Mouse (Mus musculus) C2C12 (cell line): ENCODE data around the gene Gtf3c1.

Experiments used
- CEBPB ChIP-seq: IDR thresholded peaks from one replicate; pipeline ENCODE4 v1.6.1; 2011; ENCODE audit warnings: low read depth, mild to moderate bottlenecking, control low read depth, moderate library complexity
- CTCF ChIP-seq: IDR thresholded peaks from one replicate; pipeline ENCODE4 v1.5.1; 2011; ENCODE audit not compliant: control insufficient read depth, insufficient read depth, insufficient read length
- FOSL1 ChIP-seq: IDR thresholded peaks from one replicate; pipeline ENCODE4 v1.8.0; 2011; ENCODE audit warnings: mild to moderate bottlenecking, low read length; ENCODE audit not compliant: poor library complexity, insufficient read depth, severe bottlenecking
- MAX ChIP-seq: IDR thresholded peaks from one replicate; pipeline ENCODE4 v1.6.1; 2011; ENCODE audit warnings: mild to moderate bottlenecking, control low read depth
- MYOD1 ChIP-seq: IDR thresholded peaks from one replicate; pipeline ENCODE4 v1.6.1; 2011; ENCODE audit warnings: low read depth; ENCODE audit not compliant: control insufficient read depth, insufficient read length
- MYOG ChIP-seq: IDR thresholded peaks from one replicate; pipeline ENCODE4 v1.6.1; 2011; ENCODE audit not compliant: control insufficient read depth, insufficient read length; ENCODE audit errors: extremely low read depth
- USF1 ChIP-seq: IDR thresholded peaks from one replicate; pipeline ENCODE4 v1.6.1; 2011; ENCODE audit warnings: low read depth, mild to moderate bottlenecking, control low read depth, moderate library complexity

DNA sequence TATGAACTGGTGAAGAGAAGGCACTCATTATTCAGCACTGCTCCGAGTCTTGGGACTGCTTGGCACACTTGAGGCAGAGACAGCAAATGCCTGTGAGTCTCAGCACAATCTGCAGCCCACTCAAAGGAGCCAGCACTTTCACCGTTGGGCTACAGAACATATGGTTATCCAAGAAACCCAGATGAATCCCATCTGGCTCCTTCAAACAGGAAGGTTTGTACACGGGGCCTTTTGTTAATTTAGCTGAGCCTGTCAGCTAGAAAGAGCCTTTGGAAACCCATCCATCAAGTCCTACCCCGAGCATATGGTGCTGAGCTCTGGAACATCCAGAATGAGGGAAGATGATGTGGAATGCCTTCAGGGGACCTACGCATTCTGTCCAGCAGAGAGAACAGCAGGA, 13.5 kb downstream of the Gtf3c1 start:
- no peak for TF ChIP-seq CTCF
- TF ChIP-seq CEBPB: no peak
- no peak for TF ChIP-seq MYOD1
- TF ChIP-seq MAX: no peak
- TF ChIP-seq USF1: no peak
- TF ChIP-seq FOSL1: no peak
- TF ChIP-seq MYOG: no peak
